Mouse (Mus musculus) brain, embryonic 14.5 days (tissue): ENCODE results near the gene Lcn5.

ENCODE experiments used
- CTCF ChIP-seq: fragments of 200-500 bp; IDR thresholded peaks from 2 replicates; pipeline ENCODE4 v1.5.1; 2012; ENCODE audit warnings: inconsistent platforms, mild to moderate bottlenecking, moderate library complexity, borderline replicate concordance; ENCODE audit not compliant: insufficient read depth, insufficient read length; ENCODE audit errors: extremely low read depth
- POLR2A ChIP-seq: fragments of 200-500 bp; IDR thresholded peaks from 2 replicates; pipeline ENCODE4 v1.6.1; 2012; ENCODE audit warnings: mild to moderate bottlenecking, inconsistent platforms, borderline replicate concordance; ENCODE audit not compliant: poor library complexity, insufficient read depth, insufficient read length, severe bottlenecking; ENCODE audit errors: extremely low read depth

GRCm38 (mm10) chr2:25654502-25654901 is 3.2 kb upstream of the Lcn5 start:
- TF ChIP-seq CTCF (no peak), POLR2A (no peak)
